Mouse (Mus musculus) left cerebral cortex, postnatal 10 days (tissue): ENCODE results near the gene Dazl. TPM values are rescaled to one million over a fixed set of nuclear protein-coding genes. Genes with fewer than 3 reads are reported as not detected.

ENCODE experiments used
- DNase-seq, 2 experiments: peaks; one replicate each; pipeline ENCODE4 v3.0.0; 2021 to 2022; ENCODE audit warnings: low spot score in 2 of 2, mixed read lengths in 1 of 2; ENCODE audit errors: extremely low spot score in 1 of 2
- intact Hi-C: fragments of 180-260 bp; cut with DNase I; formaldehyde crosslinking; loops from one replicate; pipeline ENCODE4 v1.15.1; 2025
- total RNA-seq, 2 experiments: library from RNA; stranded (reverse); gene quantifications; 2 replicates each; pipeline ENCODE4 v1.2.3; 2021

The Dazl gene
- total RNA-seq: 1 to 10 TPM; 2.5 to 2.6 TPM

DNA sequence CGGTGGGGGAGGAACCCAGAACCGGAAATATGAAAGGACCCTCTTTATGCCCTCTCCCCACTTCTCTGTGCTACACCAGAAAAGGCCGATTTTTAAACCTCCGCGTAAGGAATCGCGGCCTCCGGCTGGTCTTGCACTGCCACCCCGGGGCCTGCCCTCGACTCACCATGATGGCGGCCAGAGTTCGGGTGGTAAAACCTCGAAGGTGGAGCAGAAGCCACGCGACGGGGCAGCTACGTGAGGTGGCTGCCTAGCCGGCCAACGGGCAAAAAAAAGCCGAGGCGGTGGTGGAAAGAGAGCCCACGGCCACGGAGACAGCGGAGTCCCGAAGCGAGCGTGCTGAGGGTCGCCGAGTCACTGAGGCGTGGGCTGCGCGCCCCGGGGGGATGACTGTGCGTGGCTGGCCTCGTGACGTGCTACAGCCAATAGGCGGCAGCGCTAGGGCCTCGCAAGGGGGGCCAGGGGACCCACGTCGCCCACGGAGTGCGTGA, at the start of gene Dazl:
Gene Dazl (minus strand): TSS at position 396 of the 491 bp plus-strand sequence.
- intact Hi-C loops: loop anchor here (5.0 to 10.0 kb wide), 5 partner anchors 214 to 682 kb away; partner anchors contain the start of gene Plcl2
- peak in 1 of 2 experiments; percentile 43 for DNase-seq

DNA sequence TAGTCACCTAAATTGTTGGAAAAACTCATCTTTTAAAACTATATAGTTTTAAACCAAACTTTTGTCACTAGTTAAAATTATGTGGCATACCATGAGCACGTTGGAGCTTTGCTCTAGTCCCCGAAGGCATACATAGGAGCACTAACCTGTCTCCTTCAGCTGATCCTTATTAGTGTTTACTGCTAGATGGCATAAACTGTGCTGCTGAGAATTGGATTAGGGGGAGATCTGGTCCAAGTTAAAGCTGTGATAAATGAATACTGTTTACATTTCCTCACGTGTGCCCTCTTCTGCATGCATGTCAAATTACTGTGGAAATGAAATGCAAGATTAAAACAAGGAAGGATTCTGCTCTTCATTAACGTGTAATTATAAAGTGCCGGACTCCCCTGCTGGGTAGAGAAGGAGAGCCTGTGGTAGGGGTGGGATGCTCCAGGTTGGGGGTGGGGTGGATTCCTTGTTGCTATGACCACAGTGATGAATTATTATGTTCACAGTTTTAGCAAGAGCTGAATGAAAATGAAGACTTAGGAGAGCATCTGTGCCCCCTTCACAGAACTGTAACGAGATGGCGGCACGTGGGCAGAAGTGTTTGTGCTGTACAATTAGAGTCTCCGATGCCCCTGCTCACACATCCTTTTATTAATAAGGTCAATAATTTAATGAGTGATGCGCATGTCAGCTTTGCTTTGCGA, 48.6 kb upstream of the Dazl start:
- DNase-seq: peak in 1 of 2 experiments; percentile 28
- intact Hi-C loops: no loop called here

DNA sequence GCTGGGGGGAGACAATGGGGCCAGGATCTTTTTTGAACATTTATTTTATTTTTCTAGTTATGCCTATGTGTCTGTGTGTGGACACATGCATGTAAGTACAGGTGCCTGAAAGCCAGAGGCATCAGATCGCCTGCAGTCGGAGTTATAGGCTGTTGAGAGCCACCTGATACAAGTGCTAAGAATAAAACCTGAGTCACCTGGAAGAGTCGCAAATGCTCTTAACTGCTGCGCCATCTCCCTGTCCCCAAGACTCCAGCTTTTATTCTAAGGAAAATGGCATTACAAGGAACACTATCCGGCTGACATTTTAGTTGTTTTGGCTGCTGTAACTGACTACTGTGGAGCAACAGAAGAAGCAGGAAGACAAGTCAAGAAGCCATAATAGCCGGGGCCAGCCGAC, 45.5 kb upstream of the Dazl start:
- intact Hi-C loops: no loop called here
- DNase-seq: no peak

DNA sequence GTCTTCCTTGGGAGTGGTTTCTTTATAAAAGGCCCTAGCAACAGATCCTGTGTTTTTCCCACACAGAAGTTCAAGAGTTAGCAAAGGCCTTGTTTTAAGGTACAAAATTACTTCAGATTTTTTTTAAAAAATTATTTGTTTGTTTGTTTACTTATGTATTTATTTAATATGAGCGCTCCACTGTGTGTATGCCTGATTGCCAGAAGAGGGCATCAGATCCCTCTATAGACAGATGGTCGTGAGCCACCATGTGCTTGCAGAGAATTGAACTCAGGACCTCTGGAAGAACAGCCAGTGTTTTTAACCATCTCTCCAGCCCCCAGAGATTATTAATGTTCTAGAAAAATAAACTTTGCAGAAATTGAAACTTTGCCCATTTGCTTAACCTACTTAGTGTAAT, 42.3 kb upstream of the Dazl start:
- no peak for DNase-seq
- intact Hi-C loops: no loop called here

DNA sequence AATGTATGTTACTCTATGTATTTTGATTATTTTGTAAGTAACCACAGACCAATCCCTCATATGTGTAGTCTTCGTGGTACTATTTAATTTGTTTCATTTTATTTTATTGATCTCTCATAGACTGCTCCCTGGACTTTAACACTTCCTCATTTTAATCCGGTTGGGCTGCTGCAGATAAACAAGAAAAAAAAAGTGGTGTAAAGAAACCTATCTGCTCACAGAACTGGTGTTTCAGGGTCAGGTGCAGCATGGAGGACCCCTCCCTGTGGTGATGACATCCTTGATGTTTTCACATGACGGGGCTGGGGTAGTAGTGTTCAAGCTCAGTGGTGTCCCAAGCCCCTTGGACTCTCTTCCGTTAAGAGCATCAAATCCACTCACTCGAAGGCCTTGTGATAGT, 41.3 kb upstream of the Dazl start:
- intact Hi-C loops: no loop called here
- DNase-seq: no peak

DNA sequence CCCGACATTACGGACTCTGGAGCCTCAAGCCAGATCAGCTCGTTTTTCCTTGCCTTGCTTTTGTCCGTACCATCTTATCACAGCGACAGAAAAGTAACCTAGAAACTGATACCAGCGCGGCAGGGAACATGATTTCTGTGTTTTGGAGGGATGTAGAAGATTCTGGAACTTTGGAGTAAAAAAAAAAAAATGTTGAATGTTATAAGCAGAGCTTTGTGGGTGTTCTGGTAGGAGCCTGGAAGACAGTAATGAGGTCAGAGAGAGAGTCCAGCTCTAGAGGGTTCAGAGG, 38.5 kb upstream of the Dazl start:
- intact Hi-C loops: no loop called here

DNA sequence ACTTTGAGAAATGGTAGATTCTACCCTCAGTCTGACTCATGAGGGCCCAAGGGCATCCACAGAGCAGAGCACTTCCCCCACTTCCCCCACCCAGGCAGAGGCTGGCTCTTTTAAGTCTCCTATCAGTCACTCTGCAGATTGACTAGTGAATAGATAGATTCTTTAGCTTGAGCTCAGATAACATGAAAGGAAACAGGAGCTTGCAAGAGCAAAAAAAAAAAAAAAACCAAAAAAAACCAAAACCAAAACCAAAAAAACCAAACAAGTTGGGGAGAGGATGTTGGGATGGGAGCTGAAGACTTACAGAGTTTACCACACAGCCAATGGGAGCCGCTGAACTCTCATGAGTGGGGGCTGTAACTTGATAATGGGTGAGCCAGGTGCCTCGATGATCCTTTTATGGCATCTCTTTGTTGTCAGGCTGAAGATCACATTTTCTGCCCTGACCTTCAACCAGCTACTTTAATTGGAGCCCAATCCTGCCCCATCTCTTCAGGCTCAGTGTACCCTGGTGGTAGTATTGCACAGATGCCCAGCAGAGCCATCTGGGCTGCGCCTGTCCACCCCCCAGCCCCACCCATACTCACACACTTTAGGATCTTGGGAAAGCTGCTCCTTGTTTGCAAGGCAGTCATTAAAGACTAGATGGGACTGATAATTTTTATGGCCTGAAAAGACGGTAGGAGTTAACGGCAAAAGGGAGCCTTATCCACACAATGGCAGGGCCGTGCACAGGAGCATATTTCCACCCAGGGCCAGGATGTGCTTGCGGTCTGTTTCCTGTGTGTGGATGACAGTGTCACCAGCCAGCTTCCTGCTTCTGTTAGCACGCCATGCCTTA, 38.0 kb upstream of the Dazl start:
- no peak for DNase-seq
- intact Hi-C loops: no loop called here

More for the DNA sequence above, 38.5 kb upstream of the Dazl start:
- DNase-seq: no peak

DNA sequence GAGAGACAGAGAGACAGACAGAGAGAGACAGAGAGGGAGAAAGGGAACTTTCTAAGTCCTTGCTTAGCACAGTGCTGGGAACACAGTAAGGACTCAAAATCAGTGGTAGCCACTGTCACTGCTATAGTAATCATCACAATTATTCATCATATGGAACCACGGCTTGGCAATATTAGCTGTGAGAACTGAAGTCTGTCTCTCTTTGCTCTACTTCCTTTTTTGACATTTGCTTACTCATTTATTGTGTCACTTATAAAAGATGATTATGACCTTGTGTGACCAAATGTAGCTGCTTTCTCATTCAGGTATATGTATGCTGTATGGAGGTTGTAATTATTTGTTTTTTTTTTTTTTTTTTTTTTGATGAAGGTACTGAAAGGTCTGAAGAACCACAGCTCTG, 36.8 kb upstream of the Dazl start:
- no peak for DNase-seq

DNA sequence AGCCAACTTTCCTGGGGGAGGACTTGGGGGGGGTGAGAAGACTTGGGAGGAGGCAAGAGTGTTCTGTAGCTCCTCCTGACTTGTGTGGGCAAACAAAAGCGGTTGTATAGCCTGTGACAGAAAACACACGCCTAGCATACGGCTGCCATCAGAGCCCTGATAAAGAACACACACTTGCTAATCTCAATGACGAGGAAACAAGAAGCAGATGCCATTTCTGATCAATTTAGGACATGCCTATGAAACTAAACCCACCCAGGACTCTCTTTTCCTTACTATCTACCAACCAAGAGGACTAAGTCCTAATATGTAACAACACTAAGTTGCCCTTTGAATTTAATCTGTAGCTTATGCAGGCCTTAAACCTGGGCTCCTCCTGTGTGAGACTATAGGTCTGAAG, 31.2 kb upstream of the Dazl start:
- intact Hi-C loops: no loop called here
- DNase-seq: no peak

More for the DNA sequence above, 36.8 kb upstream of the Dazl start:
- intact Hi-C loops: no loop called here

DNA sequence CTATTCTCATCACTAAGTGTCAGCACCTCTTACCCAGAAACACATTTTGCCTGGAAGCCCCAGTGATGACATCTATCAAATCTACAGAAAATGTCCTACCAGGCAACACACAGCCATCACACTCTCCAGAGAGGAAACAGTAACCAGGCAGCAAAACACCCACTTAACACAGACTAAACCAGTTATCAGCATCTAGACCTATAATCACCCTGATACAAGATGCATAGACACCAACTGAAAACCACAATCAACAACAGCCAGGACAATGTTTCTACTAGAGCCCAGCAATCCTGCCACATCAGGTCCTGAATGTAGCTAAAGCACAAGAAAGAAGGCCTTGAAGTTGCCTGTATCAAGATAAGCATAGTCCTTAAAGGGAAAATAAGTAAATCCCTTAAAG, 25.4 kb upstream of the Dazl start:
- DNase-seq: no peak
- intact Hi-C loops: no loop called here

DNA sequence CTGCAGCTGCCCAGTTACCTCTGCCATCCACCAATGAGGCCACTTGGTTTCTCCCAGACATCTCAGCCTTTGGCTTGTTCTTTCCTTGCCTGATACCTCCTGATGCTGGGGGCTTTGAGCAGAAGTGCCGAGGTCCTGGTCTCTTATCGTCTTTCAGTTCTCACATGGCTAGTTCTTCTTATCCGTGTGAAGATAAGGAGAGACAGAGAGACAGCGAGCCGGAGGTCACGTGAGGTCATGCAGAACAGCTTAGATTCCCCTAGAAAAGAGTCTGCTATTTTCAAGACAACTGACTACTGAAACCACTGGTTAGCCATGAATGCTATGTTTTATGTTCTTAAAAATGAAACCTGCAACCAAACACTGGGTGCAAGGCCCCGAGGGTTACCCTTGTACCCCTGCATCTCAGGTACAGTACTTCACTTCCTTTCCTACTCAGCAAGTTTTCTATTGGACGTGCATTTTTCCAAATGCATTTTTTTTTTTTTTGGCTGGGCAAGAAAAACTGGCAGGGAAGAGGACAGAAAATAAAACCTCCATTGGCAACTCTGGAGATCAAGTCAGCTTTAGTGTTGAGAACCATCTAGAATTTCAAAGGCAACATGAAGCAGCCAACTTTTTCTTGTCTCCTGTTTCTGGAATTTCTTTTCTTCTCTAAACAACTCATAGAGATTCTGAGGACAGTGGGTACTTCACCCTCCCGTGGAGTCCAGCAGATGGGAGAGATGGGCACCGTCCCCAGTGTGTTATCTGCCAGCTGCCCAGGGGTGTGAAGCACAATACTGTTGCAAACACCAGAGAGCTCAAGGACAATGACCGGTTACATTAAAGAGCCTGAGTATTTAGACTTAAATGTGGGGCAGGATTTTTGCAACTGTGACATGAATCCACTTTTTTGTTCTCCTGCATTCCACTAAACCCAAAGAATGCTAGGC, 23.0 kb upstream of the Dazl start:
- intact Hi-C loops: no loop called here
- no peak for DNase-seq

DNA sequence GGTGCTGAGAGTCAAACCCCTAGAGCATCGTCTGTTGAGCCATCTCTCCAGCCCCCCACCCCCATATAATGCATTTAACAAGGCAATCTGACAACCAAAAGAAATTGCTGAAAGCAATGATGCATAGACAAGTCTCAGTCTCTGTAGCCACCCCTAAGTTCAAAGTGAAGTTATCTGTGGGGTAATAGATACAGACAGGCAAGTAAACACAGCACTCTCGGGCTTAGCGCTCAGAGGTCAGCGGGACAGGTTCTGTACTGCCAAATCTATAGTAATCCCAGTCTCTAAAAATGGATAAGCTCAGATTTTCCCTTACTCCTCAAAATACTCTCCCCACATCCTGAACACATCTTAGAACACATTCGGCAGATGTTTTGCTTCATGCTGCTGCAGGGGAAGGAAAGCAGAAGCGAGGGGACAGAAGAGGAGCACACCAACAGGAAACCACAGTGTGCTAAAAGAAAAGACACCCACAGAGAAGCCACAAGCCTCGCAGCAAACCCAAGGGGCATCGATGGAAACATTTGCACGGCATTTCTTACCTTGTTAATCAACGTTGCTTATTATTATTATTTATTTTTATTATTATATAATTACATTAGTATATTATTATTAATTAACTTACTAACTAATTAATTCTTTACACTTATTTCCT, 16.8 kb upstream of the Dazl start:
- no peak for DNase-seq
- intact Hi-C loops: no loop called here

DNA sequence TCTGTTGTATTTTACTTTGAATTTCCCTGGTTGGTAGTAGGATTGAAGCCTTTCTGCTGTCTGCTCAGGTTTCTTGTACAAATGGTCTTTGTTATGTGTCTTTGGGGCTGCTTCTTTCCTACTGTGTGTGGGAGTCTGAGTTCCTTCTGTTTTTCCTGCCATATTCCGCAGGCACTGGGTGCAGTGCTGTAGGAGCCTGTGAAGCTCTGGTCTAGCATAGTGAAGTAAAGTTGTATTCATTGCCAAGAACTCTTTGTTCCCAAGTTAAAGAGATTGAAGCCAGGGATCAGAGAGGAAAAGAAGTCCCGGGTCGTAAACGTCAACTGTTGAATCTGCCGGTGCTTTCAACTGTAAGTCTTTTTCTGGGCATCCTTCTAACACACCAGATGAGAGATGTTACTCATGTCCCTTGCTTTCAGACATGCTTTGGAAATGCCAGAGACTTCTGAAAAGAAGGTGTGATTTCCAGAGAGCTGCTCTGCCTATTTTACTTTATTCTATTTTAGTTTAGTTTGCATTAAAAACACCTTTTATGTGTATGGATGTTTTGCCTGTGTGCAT, 16.2 kb upstream of the Dazl start:
- intact Hi-C loops: no loop called here
- no peak for DNase-seq

DNA sequence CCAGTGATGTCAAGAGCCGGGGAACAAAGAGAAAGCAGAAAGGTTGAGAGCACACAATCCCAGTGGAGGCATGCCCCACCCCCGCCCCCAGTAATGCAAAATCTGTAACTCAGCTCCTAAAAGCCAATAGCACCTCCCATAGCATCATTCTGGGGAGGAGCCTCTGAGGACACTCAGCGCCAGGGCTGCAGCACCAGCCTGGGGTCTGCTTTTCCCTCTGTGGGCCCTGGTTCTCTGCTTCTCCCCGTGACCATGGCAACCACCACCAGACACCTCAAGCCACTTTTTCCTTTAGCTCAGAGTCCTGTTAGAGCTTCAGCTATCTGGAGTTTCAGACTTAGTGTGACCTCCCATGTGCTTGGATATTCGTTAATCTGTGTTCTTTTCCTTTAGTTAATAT, 15.4 kb upstream of the Dazl start:
- intact Hi-C loops: no loop called here
- no peak for DNase-seq

DNA sequence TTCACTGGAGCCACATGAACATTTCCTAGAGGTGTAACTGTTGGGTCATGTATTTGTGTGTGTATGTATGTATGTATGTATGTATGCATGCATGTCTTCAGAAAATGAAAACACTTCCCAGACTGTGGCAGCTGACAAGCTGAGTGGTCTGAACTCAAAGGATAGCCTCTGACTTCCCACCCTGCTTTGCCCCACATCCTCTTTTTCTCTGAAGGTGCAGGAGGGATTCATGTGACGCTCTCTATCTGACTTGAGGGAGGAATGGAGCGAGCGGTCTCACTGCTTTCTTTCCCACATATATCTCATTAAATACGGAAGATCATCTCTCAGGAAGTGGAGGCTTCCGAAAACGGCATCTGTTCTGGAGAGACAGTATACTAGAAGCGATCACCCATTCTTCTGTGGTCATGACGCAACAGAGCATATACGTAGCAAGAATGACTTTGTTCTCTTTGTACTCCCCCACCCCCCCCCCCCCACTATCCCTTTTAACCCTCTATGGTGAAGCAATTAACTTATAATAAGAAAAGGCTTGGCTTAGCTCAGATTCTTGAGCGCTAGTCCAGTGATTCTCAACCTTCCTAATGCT, 14.7 kb upstream of the Dazl start:
- intact Hi-C loops: no loop called here

DNA sequence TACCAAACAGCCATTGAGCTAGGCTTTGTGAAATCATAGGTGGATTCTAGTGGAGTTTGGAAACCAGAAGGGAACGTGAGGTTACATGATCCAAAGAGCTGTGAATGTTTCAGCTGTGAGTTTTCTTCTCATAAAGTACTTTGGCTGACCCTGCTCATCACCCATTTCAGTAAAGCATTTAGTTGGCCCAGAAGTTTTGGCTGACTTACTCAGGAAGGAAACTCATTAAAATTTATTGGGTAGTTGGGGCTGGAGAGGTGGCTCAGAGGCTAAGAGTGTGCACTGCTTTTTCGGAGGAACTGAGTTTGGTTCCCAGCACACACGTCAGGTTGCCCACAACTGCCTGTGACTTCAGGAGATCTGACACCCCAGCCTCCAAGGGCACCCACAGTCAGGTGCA, 9.4 kb upstream of the Dazl start:
- intact Hi-C loops: no loop called here
- DNase-seq: no peak

More for the DNA sequence above, 14.7 kb upstream of the Dazl start:
- DNase-seq: no peak

DNA sequence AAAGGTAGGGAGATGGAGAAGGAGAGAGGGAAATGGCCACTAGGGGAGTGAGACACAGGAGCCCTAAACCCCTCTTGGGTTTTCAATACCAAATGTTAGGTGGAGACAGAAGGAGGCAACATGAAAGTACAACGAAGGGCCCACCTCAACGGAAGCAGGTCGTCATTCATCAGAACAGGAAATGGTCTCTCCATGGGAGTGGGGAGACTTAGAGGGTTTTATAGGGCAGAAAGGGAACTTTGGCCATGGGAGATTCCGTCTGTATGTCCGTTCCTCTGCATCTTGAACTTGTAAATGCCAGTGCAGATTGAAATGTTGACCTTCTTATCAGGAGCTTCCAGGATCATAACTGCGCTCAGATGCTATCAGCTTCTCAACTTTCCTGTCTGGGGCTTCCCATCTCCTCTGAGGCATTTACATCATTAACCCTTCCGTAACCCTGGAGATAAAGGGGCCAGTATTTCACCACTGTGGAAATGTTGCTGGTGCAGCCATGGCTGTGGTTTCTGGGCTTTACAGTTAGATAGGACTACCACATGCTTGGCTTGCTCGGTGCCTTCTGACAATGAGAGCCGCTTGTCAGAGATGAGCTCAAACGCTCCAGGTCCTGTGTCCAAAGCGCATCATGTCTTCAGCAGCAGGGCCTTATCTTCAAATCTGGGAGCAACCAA, 6.9 kb upstream of the Dazl start:
- intact Hi-C loops: no loop called here
- no peak for DNase-seq

DNA sequence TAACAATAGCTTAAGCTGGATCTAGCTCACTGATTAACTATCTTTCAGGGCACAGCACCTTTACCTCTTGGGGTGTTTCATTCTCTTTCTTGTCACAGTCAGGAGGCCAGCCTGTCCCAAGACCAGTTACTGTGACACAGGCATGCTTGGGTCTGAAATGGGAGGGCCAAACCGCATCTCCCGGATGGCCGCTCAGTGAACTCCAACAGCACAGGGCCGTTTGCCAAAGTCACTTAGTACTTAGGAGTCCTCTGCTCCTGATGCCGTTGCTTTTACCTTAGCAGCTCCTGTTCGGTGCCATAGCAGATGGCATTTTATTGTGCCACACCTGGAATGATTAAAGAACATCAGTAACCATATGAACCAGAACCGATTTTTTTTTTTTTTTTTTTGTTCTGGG, 5.4 kb upstream of the Dazl start:
- intact Hi-C loops: loop anchor here (10.0 kb wide), 2 partner anchors 326 to 676 kb away; no protein-coding TSS in a partner anchor
- no peak for DNase-seq
